Mouse (Mus musculus): ENCODE results near the gene Mreg.
A peak's percentile ranks its signal among the peaks of the same experiment; 100 is the strongest.

Mreg gene

DNA sequence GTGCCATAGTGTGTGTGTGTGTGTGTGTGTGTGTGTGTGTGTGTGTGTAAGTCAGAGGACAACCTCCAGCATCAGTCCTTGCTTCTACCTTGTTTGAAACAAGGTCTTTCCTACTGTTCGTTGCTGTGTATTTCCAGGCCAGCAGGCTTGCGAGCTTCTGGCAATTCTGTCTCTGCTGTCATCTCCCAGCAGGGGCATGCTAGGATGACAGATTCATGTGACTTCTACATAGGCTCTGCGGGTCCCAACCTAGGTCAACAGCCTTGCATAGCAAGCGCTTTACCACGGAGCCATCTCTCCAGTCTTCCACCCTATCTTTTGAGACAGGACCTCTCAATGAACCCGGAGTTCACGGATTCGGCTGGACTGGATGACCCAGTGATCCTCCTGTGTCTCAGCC, 20.7 kb downstream of the Mreg start:
- DNase-seq (ENCODE audit: low spot score in 2 of 2): no peak

DNA sequence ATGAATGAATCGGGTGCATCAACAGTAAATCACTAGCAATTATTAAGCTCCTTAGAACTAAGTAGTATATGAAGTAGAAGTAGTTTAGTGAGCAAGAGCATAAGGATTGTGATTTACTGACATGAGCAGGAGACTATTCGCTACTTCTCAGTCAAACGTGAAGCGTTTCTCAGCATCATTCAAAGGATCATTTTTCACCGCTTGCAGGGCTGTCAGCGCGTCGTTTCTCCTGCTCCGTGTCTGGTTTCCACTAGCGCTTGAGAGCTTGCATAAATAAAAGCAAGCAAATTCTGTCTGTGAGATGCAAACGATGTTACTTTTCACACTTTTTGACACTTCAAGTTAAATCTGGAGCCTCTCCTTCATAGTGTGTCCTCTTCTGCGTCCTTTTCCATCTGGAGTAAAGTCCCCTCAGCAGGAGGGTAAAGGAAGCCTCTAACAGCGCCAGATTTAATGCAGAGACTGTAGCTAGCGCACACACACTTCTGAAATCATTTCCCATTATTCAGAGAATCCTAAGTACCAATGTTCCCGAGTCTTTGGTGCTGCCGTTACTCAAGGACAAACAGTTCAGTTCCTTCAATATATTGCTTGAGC, 23.9 kb downstream of the Mreg start:
- no peak for DNase-seq (ENCODE audit: low spot score in 2 of 2)

DNA sequence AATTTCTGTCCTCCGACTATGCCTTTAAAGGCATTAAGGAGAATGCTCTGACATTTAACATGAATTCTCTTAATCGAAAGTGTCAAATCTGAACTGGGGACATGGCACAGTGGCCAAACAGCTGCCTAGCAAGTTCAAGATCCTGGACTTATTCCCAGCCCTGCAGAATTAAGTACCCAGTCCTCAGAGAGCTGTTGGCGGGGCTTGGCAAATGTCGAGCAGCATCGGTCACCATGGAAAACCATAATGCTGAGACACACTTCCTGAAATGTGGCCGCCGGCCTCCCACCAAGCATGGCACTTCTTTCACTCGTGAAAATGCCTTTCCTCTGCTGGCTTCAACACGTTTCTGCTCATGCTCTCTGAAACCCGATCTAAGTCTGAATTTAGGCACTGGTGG, 24.6 kb downstream of the Mreg start:
- DNase-seq (ENCODE audit: low spot score in 2 of 2): no peak

DNA sequence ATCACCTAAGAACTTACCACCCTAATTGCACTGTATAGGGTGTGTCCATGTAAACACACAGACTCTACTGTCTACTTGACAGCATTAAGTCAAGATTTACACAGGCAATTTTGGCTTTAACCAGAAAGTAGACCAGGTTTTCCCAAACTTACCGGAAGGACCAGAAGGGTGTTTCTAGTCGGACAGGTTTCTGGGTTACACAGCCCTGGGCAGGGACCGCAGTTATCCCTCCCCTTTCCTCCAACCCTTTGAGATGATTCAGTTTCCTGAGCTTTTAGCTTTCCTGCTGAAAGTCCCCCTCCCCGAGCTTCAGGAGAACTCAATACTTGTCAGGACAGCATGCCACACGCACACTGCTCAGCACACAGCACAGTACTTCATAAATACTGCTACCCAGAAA, 26.0 kb downstream of the Mreg start:
- DNase-seq (ENCODE audit: low spot score in 2 of 2): no peak

DNA sequence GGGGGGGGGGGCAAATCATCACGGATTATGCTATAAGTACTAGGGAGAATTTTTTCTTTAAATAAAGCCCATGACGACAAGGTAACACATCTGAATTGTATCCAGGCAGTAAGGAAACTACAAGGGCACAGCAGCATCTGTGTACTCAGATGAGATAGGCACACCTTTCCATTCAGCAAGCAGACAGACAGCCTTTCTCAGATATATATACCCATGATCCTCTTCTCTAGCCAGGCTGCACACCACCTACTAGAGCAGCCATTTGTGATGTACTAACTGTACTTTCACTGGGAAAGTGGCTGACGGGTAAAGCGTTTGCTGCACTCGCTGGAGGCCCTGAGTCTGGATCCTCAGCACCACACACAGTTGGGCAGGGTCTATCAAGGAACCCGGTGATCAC, 28.6 kb downstream of the Mreg start:
- no peak for DNase-seq (ENCODE audit: low spot score in 2 of 2)

DNA sequence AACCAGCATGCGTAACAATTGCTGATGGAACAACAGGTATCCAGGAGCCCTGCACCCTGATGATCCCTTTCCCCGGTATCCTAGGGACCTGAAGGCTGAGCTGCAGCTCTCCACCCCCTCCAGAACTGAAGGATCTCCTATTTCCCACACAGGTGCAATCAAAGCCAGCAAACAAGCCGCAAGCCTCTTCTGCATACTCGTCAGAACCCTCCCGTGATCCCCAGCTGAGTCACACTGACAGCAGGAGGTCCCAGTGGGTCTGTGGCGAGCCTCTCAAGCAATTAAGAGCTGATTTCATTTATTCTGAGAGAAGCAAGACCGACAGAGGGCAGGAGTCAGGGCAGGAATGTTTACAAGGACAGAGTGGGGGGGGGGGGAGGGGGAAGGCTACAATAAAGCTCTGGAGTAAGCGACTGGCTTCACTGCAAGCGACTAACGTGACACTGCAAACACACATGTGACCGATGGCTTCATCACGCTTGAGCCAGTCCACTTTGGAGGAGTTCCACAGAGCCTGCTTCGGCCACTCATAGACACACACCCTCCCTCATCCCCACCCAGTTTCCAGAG, 29.1 kb downstream of the Mreg start:
- DNase-seq (ENCODE audit: low spot score in 2 of 2): no peak

DNA sequence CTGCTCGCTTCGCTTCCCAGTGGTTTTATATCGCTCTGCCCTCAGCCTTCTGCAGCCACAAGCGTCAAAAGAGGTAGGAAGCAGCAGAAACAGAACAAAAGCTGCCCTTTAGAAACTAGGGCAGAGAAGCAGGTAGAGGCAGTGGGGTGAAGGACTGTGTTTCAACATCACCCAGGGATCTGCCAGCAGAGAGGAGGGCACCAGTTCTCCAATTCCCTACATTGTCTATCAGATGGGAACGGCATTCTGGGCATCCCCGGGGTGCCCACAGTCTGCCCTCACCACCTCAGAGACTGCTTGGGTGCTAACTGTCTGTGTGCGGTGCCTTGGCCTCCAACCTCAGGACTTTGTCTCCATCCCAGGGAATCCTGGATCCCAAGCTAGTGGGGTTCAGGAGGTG, 32.2 kb downstream of the Mreg start:
- DNase-seq (ENCODE audit: low spot score in 2 of 2): no peak

DNA sequence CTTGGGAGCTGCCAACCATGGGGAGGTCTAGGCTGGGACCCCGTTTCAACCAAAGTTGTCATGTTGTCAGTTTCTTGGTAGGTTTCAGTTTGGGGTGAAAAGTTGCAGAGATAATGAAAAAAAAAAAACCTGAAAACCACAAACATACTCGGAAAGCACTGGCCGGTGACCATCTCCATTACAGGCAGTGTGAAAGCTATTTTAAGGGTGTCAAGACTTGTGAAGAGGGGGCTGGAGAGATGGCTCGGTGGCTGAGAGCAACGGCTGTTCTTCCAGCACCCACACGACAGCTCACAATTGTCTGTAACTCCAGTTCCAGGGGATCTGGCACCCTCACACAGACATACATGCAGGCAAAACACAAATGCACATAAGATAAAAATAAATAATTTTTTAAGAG, 35.9 kb downstream of the Mreg start:
- peak in 1 of 2 experiments; percentile 27 for DNase-seq (ENCODE audit: low spot score in 2 of 2)

DNA sequence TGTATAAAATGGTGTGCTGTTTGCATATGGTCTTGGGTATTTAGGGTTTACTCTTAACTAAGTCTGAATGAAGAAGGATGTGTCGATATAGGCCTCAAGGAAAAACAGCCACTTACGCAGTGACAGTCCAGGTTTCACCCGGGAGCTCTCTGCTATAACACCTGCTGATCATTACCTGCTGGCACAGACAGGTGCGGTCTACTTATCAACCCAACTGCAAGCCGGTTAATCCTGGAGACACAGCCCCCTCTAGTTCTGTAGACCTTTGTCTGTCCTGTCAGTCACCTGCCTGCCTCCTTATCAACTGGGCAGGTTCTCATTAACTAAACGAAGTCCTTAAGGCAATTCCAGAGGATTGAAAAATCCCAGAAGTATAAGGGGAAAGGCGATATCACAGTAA, 37.9 kb downstream of the Mreg start:
- DNase-seq (ENCODE audit: low spot score in 2 of 2): no peak

DNA sequence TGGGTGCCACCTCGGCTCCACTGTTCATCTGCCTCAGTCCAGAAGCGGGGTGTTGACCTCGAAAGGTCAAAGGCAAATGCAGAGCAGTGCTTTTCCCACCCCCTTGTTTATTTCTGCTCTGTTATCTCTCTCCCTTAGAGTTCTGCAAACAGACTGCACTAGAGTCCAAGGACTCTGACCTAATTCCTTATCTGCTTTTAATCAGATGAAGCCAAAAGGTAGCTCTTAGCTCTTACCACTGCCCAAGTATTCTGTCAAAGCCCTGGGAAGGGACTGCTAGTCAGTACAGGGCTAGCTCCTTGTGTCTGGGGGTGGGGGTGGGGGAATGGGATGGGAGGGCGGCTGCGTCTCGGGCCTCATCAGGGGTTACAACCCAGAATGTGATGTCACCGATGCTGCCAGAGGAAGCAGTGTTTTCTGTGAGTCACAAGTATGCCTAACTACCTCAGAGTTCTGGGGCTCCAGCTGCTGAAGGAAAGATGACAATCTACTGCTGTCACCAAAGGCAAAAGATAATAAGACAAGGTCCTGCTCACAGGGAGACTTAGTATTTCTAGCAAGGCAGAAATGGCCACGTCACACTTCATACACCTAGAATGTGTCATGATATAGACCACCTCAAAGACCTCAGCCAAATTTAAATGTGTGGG, 38.6 kb downstream of the Mreg start:
- peak in 1 of 2 experiments; percentile 27 for DNase-seq (ENCODE audit: low spot score in 2 of 2)

DNA sequence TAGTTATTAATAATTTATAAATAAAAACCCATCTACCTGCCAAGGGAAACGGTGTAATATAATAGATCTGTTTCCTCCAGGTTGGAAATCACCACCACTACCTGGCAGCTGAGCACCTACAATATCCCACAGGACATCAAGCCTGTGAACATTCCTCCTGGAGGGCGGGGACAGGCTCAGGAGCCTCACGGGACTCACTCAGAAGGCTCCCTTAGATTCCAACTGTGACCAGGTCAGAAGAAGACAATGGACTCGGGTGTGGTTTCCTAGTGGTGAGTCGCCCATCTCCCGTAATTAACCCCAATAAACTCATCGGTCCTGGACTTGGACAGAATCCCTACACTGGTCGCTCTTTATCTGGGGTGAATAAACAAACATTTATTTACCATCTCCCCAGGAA, 39.3 kb downstream of the Mreg start:
- no peak for DNase-seq (ENCODE audit: low spot score in 2 of 2)

DNA sequence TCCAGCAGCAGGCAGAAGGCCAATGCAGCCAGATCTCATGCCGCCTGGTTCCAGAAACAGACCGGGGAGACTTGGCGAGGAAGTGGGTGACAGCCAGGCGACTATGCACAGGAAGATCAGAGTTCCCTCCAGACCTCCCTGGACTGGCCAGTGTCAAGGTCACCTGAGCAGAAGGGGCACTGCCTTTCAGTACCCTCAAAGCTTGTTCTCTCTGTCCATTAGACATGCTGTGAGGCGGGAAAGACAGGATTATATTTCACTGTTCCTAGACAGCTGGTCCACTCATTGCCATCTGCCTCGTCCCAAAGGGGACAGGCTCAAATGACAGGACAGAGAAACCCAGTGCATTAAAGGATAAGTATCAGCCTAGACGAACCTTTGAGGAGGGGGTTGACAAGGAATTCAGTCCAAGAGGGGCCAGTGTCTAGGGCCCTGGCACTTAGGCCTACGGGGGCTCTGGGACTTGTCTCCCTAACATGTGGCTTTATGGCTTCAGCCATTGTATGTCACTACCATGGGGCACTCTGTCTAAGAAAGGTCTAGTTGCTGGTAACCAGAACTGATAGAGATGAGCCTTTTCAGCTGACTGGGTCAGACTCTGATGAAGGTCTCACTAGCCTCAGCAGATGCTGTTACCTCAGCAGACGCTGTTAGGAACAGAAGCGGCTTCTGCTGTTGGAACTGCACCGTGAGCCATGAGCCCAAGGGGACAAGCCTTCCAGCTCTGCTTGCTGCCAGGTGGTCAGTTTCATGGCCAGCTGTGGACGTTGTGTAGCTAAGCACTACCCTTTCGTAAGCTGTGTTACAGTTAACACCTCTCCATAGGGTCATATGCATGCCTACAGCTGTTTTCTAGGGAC, 40.9 kb downstream of the Mreg start:
- DNase-seq (ENCODE audit: low spot score in 2 of 2): no peak

DNA sequence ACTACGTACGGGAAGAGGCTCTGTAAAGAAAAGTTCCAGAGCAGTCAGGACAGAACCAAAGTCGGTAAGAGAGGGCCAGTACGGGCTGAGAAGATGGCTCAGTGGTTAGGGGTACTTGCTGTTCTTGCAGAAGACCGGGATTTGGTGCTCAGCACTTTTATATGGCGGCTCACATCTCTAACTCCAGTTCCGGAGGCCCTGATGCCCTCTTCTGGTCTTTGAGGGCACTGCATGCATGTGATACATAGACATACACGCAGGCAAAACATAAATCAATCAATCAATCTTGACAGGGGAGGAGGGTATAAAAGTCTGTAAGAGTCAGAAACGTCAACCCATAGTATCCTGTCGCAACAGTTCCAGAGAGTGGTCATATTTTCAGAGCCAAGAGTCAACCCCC, 45.1 kb downstream of the Mreg start:
- DNase-seq (ENCODE audit: low spot score in 2 of 2): no peak

DNA sequence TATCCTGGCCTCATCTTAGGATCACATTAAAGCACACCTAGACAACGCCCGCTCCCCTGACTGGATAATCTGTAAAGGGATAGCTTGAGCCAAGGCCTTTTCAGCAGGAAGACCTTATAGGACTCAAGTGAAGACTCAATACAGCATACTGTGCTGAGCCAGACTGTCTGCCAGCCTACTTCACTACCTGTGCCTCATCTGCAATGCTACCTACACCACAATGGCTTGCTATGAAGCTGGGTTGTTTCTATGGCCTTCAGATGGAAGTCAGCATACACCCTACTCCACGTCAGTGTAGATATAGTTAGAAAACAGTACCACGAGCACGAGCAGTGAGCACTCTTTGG, 45.7 kb downstream of the Mreg start:
- DNase-seq (ENCODE audit: low spot score in 2 of 2): no peak

DNA sequence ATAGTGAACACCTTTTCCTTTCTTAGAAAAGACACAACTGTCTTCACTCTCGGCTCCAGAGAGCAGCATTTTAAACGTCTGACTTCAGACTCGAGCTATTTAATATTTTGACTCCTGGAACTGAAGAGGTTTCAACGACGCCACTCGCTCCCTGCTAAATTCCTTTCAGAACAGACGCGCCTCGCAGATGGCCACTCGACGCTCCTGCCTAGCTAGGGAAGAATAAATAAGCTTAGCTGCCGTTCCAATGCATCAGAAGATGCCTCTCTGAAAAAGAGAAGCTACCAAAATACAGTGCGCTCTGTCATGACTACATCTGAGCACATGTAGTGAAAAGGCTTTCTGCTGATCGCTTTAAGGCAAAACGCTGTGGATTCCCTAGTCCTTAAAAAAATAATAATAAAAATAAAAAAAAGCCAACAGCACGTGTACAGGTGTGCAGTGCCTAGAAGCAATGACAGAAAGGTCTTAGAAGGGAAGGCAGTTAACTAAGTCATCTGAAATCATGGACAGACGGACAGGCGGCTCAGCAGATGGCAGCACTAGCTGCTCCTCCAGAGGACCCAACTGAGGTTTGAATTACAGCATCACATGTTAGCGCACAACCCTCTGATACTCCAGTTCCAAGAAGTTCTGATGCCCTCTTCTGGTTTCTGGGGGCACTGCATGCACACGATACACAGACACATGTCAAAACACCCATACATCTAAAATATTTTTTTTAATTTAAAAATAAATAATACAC, 46.2 kb downstream of the Mreg start:
- DNase-seq (ENCODE audit: low spot score in 2 of 2): no peak

DNA sequence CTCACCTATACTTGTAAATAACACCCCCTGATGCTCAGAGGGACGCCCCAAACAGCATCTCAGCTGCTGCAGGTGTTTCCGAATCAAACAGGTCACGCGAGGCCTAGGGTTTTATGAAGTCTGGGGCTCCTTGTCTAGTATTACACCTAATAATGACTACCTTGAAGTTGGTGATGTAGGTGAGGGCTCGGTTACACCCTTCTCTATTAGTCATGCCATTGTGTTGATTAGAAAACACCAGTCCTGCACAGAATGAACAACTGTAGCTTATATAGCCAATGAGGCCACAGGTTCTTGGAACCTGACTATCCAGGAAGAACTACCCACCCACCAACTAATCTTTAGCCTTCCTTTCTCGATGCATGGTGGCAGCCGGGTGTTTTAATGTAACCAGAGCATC, 51.8 kb downstream of the Mreg start:
- DNase-seq (ENCODE audit: low spot score in 2 of 2): no peak

DNA sequence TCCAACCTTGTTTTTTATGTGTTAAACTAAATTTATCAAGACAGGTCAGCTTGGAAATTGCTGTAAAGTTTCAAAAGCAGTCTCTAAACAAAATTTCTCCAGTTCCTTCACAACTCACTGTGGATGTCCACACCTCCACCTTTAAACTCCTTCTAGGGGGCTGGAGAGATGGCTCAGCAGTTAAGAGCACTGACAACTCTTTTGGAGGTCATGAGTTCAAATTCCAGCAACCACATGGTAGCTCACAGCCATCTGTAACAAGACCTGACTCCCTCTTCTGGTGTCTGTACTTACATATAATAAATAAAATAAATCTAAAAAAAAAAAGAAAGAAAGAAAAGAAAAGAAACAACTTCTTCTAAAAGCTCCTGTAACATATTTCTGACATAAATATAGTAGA, 67.1 kb downstream of the Mreg start:
- DNase-seq (ENCODE audit: low spot score in 2 of 2): no peak

DNA sequence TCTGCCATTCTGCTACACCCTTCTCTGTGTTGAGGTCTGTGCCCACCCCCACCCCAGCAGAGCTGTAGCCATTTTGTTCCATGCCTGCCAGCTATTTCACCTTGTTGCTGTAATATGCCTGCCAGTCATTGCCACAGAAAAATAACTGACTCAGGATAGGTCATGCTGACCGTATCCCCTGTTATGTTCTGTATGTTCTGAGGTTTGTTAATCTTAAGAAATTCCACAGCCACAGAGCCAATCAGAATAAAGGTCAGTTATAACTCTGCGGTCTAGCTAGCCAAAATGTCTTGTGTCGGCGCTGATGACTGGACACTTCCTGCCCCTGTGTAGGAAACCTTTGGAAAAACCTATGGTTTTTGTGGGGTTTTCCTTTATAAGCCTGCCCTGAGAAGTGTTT, 67.7 kb downstream of the Mreg start:
- no peak for DNase-seq (ENCODE audit: low spot score in 2 of 2)

DNA sequence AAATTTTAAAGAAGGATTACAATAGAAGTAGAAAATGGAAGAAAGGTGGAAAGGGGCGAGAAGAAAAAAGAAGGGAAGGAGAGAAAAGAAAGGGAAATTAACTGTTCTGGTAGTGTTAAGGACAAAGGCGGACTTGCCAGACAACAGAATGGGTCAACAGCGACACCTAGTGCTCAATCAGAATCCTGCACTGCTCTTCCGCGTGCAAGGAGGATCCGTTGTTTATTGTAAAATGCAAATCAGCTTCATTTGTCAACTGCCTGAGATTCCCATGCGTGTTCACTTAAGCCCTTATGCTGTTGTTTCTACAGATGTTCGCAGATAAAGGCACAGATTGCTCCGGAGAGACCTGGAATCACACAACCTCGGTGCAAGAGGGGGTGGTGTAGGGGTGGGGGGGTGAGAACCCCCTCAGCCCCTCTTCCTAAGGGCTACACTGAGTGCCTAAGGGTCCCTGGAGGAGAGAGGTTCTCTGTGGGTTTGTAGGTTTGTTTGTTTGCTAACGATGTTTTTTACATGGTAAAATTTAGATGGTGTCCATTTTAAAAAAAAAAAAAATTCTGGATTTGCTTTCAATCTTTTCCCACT, 70.1 kb downstream of the Mreg start:
- DNase-seq (ENCODE audit: low spot score in 2 of 2): peak; percentile 13 to 29

DNA sequence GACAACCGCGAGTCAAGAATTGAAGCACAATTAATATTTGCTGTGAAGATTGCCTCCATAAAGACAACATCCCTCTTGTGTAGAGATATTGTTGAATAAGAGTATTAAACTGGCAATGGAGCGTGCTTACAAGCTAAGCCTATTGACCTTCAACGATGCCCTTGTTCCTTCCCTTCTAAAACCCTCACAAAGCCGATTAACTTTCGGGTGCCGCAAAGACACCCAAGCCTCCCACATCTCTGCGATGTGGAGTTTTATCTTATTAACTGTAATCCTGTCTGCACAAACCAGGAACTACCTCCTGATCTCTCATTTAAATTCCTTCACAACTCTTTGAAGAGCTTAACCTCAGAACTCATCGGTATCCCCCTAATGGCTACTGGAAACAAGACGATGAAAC, 76.0 kb downstream of the Mreg start:
- no peak for DNase-seq (ENCODE audit: low spot score in 2 of 2)

DNA sequence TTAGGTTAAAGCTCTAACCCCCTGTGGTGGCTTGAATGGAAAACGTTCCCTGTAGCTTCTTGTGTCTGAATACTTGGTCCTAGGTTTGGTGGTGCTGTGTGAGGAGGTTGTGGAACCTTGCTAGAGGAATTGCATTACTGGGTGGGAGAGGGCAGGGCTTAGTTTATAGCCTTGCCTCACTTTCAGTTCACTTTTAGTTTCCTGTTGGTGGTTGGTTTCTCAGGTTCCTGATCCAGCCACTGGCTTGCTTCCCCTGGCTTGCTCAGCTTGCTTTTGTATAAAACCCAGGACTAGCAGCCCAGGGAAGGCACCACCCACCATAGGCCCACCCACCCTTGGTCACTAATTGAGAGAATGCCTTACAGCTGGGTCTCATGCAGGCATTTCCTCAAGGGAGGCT, 77.6 kb downstream of the Mreg start:
- DNase-seq (ENCODE audit: low spot score in 2 of 2): no peak

All from natural killer cell, adult 2 months (primary cell).